Mouse (Mus musculus): ENCODE results near the gene Mpzl3.

GRCm38 (mm10) chr9:45015841-45016240 is 39.1 kb upstream of the Mpzl3 start:
- TF ChIP-seq POLR2A (IDR thresholded peaks at IDR 0.05; ENCODE audit: insufficient read length, low read depth) = no peak
- TF ChIP-seq MAX (IDR thresholded peaks at IDR 0.05; ENCODE audit: low read depth) = no peak
- TF ChIP-seq TCF12 (IDR thresholded peaks at IDR 0.05; ENCODE audit: insufficient read depth, poor library complexity, severe bottlenecking) = no peak
- TF ChIP-seq MYOG (IDR thresholded peaks at IDR 0.05; ENCODE audit: control insufficient read depth in 1 of 3, insufficient read depth in 1 of 3, insufficient read length in 2 of 3, low read depth in 2 of 3) = no peak
- TF ChIP-seq POLR2AphosphoS2 (IDR thresholded peaks at IDR 0.05; ENCODE audit: insufficient read length, low read depth) = no peak
- no peak for TF ChIP-seq E2F4 (IDR thresholded peaks at IDR 0.05; ENCODE audit: insufficient read depth)
- no peak for TF ChIP-seq CEBPB (IDR thresholded peaks at IDR 0.05; ENCODE audit: insufficient read depth, poor library complexity, severe bottlenecking)
- no peak for TF ChIP-seq MYOD1 (IDR thresholded peaks at IDR 0.05; ENCODE audit: control insufficient read depth in 1 of 3, insufficient read length in 2 of 3, low read depth in 2 of 3)
- TF ChIP-seq USF1 (IDR thresholded peaks at IDR 0.05; ENCODE audit: low read depth) = no peak

Measured in myocyte (in vitro differentiated cells).